Mouse (Mus musculus) retina, embryonic 14.5 days (tissue): ENCODE results near the gene Nap1l1.
A peak's percentile ranks its signal among the peaks of the same experiment; 100 is the strongest.

Experiments
- DNase-seq: peaks from one replicate; pipeline ENCODE4 v3.0.0-alpha.2; 2015; ENCODE audit warnings: low spot score

The Nap1l1 gene

GRCm38 (mm10) chr10:111516172-111516588 lies 43.2 kb downstream of the Nap1l1 start:
- DNase-seq, result no peak

- DNase-seq, result no peak
These were observed 43.9 kb downstream of the Nap1l1 start for GRCm38 (mm10) chr10:111516804-111517436.

DNA sequence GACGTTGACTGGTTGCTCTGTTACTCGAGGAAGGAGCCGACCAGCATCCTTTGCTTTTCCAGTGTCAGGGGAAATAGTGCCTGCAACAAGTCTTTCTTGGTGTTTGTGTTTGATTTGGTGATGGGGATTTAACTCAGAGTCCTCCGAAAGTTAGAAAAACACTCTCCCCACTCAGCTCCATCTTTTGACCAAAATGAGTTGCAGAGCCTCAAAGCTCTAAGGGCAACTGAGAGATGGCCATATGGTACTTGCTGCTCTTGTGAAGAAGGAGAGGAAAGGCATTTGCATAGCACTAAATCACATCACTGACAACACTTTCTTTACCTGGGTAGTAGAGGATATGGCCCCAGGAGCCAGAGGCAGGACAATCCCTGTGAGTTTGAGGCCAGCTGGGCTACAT lies 45.3 kb downstream of the Nap1l1 start:
- DNase-seq, result no peak

DNA sequence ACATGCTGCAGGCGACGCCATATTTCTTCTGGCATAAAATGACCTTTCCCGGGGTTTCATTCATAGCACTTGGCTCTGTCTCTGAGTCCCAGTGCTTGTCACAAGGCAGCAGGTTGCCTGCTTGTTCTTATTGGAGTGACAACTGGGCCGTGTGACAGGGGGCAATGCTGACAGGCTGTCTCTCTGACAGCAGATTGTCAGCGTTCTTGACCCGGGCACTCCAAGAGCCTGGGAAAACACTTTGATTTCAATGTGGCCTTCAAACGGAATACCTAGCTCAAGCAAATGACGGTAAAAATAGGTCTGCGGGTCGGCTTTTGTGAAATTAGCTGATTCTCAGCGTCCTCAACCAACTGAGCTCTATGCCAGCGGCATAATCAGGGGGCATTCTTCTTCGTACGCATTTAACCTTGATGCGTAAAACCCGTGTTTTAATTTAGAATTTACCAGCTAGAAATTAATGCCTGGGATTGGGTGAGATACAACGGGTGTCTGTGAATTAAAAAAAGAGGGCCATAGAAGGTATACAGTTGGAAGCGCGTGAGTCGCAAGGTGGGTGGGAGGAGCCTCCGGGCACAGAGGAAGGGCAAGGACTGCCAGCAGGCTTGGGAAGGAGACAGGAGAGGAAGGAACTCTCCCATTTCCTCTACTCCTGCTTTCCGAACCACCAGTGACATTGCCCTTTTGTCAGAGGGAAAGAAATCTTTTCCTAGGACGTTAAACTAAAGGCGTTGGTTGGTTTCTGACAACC lies 46.8 kb downstream of the Nap1l1 start:
- DNase-seq, result peak; percentile 67

GRCm38 (mm10) chr10:111520621-111521020 lies 47.6 kb downstream of the Nap1l1 start:
- no peak for DNase-seq

DNA sequence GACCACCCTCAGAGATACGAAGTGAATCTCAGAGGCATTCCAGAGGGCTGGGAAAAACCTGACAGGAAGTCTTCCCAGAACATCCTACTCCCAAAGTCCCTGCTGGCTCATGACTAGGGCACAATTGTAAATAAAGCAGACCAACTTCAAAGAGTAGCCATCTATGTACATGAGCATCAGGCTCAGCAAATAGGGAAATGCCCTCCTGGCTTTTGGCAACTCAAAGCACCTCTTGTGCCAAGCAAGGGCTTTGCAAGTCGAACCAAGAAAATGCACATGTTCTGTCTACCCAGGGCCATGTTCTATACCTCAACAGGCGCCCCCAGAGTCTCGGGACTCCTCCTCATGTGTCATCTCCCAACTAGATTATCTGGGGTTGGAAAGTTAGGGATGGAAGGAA lies 48.6 kb downstream of the Nap1l1 start:
- DNase-seq, result no peak

DNA sequence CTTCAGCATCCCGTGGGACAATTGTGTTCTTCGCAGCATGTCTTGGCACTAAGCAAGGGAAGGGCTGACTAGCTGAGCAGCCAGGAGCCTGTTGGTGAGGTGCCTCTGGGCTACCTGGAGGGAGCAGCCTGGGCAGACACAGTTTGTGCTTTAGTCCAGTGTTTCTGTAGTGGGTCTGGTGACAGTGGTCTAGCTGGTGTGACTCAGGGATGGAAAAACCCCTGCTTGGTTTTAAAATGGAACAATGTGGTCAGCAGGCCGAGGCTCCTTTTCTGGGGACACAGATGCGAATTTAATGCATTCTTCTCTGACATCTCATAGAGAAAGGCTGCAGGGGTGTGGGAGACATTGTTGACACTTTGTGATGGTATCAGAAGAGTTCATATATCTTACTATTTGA lies 49.2 kb downstream of the Nap1l1 start:
- no peak for DNase-seq

GRCm38 (mm10) chr10:111523894-111524293 lies 50.9 kb downstream of the Nap1l1 start:
- no peak for DNase-seq

GRCm38 (mm10) chr10:111527057-111527456 lies 54.0 kb downstream of the Nap1l1 start:
- no peak for DNase-seq

- DNase-seq, result no peak
These were observed 54.6 kb downstream of the Nap1l1 start for GRCm38 (mm10) chr10:111527613-111528012.

DNA sequence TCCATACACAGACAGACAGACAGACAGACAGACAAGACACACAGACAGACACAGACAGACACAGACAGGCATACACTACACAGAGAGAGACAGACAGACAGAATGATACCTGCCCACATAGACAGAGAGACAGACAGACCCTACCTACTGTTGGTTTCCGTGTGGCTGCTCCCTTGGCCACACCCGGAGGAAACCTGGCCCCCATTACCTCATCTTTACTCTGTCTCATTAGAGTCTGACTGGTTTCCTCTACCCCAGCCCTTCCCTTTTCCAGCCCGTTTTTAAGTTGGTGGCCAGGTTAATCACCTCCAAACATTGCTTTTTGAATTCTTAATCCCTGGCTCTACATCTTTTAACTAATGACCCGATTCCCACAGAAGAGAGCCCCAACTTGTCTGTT lies 55.3 kb downstream of the Nap1l1 start:
- DNase-seq, result no peak

DNA sequence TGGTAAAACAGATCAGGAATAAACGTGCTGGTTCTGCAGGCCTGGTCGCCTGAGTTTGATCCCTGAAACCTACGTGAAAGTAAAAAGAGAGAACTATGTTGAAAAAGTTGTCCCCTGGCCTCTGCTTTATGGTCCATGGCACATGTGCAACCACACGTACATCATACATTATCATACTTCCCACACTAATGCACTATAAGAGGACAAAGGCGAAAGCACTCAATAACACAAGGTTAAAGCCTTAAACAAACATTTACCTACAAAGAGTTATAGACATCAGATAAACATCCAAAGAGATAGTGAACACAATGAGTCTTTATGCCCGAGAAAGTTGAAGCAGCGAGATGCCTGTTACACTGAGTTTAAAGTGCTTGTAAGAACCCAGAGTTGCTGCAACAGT lies 57.4 kb downstream of the Nap1l1 start:
- no peak for DNase-seq

DNA sequence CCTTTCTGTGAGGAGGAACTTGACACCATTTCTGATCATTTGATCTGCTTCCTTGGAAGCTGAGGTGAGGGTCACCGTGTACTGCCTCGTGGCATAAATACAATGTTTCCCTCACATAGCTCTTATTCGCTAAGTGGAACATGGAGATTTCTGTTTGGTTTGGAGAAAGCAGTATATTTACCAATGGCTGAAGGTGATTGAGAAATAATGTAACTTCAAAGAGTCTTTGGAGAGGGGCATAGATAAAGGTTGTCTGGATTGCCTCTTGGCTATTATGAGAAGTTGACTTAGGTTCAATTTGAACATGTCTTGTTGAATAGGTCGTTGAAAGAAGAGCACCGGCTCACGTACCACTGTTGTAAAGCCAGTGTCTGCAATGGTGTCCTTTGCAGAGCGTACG lies 61.7 kb downstream of the Nap1l1 start:
- DNase-seq, result no peak

- no peak for DNase-seq
These were observed 64.4 kb downstream of the Nap1l1 start for GRCm38 (mm10) chr10:111537410-111537809.

DNA sequence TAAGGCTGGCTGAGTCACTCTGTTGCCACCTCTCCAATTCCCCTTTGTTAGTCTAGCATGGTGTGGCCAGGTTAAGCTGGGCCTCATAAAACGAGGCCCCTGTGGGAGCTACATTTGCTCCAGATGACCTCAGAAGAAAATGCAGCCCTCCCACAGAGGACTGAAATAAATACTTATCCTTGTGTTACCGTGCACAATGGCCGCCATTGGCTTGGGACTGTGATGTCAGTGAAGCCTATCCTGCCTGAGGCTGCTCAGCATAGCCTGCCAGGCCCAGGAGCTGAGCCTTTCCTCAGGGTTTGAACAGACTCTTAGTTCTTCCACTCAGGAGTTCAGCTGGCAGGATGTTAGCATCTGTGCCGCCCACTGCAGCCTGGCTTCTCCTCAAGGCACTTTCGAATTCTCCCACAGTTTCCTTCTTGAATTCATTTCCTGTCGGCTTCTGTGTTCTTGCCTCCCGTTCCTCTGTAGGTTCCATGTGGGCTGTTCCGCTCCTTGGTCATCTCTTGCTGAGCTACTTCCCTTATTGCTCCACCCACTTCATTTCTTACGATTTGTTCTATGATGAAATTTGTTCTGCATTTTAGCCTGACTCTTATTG lies 66.8 kb downstream of the Nap1l1 start:
- no peak for DNase-seq

DNA sequence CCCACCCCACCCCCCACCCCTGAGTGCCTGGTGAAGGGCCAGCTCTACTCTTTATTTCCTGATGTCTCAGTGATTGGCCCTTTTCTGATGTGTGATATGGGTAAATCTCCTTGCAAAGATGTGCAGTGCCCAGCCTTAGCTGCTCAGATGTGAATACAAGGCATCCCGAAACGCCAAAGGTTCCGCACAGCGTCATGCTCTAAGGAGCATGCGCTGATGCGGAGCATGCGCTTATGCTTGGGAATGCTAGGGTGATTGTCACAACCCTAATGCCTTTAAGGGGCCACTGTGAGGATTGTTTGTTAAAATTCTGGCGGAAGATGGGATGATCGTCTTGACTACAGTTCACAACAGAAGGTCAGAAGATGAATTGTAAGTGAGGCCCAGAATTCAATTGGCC lies 67.7 kb downstream of the Nap1l1 start:
- DNase-seq, result no peak

GRCm38 (mm10) chr10:111543106-111543505 lies 70.1 kb downstream of the Nap1l1 start:
- DNase-seq, result no peak

DNA sequence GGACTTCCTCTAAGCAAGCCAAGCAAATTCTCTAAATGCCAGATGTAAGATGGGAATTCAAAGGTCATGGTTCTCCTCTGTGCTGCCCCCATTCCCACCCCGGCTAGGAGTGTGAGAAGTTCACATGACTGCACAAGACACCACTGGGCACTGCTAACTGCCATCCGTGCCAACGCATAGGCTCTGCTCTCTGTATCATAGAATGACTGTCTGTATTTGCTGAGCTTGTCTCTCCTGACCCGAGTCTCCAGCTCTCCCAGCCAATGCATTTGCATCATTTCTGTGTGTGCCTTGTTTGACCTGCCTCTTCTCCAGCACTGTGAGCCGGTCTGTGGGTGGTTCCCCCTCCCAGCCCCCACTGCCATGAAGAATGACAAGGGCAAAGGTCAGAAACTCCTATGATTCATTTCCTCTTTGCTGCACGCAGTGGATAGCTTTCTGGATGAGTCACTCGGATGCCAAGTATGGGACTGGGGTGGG lies 70.8 kb downstream of the Nap1l1 start:
- no peak for DNase-seq

GRCm38 (mm10) chr10:111544311-111544710 lies 71.3 kb downstream of the Nap1l1 start:
- DNase-seq, result no peak

- no peak for DNase-seq
These were observed 72.6 kb downstream of the Nap1l1 start for GRCm38 (mm10) chr10:111545648-111546047.
